Mouse (Mus musculus) bone marrow, adult 2 months (tissue): ENCODE results near the gene Adap1.

Experiments used
- CTCF ChIP-seq: fragments of 200-500 bp; IDR thresholded peaks from 2 replicates; pipeline ENCODE4 v1.5.1; 2011; ENCODE audit warnings: low read length, control low read depth; ENCODE audit not compliant: control insufficient read depth, insufficient read depth
- POLR2A ChIP-seq: fragments of 200-500 bp; IDR thresholded peaks from 2 replicates; pipeline ENCODE4 v1.6.1; 2011; ENCODE audit warnings: low read depth, mild to moderate bottlenecking, control low read depth, low read length, borderline replicate concordance; ENCODE audit not compliant: control insufficient read depth

GRCm38 (mm10) chr5:139303646-139304061 lies 21.8 kb downstream of the Adap1 start:
- no peak for TF ChIP-seq CTCF
- TF ChIP-seq POLR2A: no peak
